Mouse (Mus musculus): ENCODE data around the gene Bcar3. TPM values are rescaled to one million over a fixed set of nuclear protein-coding genes. Genes with fewer than 3 reads are reported as not detected.

Bcar3 gene
- polyA plus RNA-seq, 1 experiment from 2014 or later: 23.4 TPM

DNA sequence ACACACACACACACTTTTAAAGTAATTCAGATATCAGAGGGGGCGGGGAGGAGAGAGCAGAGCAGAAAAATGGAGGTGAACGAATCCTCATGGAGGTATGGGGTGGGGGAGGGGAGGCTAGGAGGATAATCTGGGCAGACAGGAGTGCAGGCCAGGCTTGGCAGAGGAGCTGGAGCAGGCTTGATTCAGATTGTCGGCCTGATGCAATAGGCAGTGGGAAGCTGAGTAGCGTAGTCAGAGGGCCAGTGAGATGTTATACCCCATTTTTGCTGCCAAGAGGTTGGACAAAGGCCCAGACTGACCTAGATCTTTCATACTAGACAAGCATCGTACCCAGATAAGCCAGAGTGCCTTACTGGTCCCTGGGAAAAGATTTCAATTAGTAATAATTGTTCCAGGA is 3.0 kb downstream of the Bcar3 start:
- 55% methylated on average over 5 of the region's 5 CpGs for WGBS
- Histone ChIP-seq H3K36me3 (no peaks in the 10 kb centered on the region), H3K9me3 (no peaks in the 10 kb centered on the region), H3K4me1 (replicated peaks) (peaks cover 9% of the 10 kb centered on the region), H3K27me3 (replicated peaks) (no peaks in the 10 kb centered on the region), H3K27ac (no peak overlapping the region), H3K4me2 (replicated peaks) (no peak overlapping the region), H3K4me3 (replicated peaks) (no peak overlapping the region), H3K9ac (no peak overlapping the region)
- no peak for ATAC-seq

DNA sequence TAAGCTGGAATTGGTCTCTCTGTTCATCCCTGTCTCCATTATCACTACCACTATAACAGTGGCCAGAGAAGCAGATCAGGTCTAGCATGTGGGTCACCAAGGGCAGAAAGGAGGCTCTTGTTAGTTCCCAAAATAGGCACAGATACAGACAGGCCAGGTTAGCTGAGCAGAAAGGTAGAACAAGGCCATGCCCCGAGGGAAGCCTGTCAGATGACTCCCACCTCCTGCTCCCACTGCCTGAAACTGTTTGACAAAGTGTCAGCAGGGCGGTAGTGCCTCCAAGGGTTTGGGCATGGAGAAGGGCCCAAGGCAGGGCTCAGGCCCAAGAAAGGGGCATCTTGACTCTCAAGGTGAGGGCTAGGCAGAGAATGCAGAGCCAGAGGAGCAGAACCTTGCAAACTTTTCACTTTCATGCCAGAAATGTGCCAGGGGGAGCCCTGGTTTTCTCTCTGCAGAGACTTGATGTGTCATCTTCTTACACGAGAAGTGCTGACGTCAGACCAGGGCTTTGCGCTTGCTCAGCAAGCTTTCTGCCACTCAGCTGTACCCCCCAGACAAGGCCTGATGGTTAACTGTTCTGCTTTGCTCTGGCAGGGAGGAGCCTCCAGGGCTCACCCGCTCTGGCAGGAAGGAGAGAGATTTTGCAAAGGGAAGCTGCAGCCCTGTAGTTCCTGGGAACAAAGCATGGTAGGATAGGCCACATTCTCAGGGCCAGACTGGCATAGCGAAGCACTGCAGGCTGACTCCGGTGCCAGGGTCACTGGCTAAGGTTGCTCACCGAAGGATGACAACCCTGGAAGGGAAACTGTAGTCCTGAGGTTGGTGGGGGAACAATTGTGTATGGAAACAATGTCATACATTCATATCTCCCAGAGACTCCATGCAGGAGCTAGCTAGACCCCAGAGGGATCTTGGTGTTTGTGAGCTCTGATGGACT is 7.3 kb downstream of the Bcar3 start:
- Histone ChIP-seq H3K9me3 (no peaks in the 10 kb centered on the region), H3K4me3 (replicated peaks) (no peak overlapping the region), H3K4me1 (replicated peaks) (no peaks in the 10 kb centered on the region), H3K9ac (no peak overlapping the region), H3K4me2 (replicated peaks) (no peak overlapping the region), H3K27ac (no peak overlapping the region), H3K27me3 (replicated peaks) (no peaks in the 10 kb centered on the region), H3K36me3 (no peaks in the 10 kb centered on the region)
- no peak for ATAC-seq
- 58% methylated on average over 9 of the region's 9 CpGs for WGBS

DNA sequence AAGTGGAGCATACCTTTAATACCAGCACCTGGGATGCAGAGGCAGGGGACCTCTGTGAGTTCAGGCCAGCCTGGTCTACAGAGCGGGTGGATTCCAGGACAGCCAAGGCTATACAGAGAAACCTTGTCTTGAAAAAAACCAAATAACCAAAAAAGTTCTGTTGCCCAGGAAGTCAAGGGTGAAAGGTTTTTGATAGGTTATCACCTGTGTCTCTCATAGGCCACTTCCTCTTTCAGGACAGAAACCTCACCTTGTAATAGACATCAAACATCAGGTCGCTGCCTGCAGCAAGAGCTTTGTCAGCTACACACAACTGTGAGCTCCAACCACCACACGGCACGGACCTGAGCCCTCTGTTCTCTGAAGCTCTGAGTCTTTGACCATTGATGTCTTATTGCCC is 10.6 kb downstream of the Bcar3 start:
- ATAC-seq: no peak
- H3K9ac ChIP-seq: no peak overlapping the region
- H3K27me3 ChIP-seq (replicated peaks): no peaks in the 10 kb centered on the region
- H3K9me3 ChIP-seq: no peaks in the 10 kb centered on the region
- no peak overlapping the region for H3K27ac ChIP-seq
- no peaks in the 10 kb centered on the region for H3K36me3 ChIP-seq
- no peaks in the 10 kb centered on the region for H3K4me1 ChIP-seq (replicated peaks)
- no peak overlapping the region for H3K4me2 ChIP-seq (replicated peaks)
- WGBS: 86% methylated on average over 4 of the region's 4 CpGs
- H3K4me3 ChIP-seq (replicated peaks): no peak overlapping the region

DNA sequence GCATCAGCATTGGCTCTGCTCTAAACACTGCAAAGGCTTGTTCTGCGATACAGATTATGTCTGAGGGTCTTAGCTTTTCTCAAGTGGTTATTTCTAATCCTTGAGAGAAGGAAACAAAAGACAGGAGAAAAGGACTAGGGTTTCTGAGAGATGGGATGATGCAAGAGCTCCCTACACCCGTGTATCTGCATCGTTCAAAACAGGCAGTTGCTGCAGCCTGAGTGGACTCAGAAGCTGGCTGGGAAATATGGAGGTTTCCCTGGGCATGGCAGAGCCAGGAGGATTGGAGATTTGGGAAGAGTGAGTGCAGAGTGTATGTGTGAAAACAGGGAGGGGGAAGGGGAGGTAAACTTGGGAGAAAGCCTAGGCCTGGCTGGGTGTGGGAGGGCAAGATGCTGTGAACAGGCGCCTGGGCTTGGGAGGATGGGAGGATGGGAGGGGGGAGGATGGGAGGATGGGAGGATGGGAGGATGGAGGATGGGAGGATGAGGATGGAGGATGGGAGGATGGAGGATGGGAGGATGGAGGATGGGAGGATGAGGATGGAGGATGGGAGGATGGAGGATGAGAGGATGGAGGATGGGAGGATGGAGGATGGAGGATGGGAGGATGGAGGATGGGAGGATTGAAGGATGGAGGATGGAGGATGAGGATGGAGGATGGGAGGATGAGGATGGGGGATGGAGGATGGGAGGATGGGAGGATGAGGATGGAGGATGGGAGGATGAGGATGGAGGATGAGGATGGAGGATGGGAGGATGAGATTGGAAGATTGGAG is 14.1 kb downstream of the Bcar3 start:
- Histone ChIP-seq H3K9ac (no peak overlapping the region), H3K27ac (no peak overlapping the region), H3K4me1 (replicated peaks) (0 out of 2 replicates have a peak, but pooled peaks cover 3% of the 10 kb centered on the region), H3K36me3 (no peaks in the 10 kb centered on the region), H3K9me3 (no peaks in the 10 kb centered on the region), H3K4me2 (replicated peaks) (no peak overlapping the region), H3K27me3 (replicated peaks) (no peaks in the 10 kb centered on the region), H3K4me3 (replicated peaks) (no peak overlapping the region)
- no peak for ATAC-seq
- 46% methylated on average over 4 of the region's 4 CpGs for WGBS

DNA sequence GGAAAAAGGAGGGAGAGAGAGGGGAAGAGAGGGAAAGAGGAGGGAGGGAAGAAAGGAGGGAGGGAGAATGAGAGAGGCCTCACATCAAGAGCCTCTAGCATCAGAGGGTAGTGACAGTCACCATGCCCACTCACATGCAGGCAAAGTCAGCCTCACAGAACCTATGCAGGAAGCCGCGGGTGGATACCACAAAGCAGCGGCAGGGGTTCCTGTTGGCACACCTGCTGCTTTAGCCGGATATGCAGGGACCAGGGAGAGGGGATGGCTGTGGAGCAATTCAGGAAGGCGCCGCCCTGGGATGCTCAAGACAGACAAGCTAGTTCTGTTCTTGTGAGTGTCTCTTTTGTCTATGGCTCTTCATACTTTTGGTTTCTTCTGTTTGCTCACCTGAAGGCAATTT is 15.0 kb downstream of the Bcar3 start:
- Histone ChIP-seq H3K9ac (no peak overlapping the region), H3K4me3 (replicated peaks) (no peak overlapping the region), H3K9me3 (no peaks in the 10 kb centered on the region), H3K4me1 (replicated peaks) (peaks cover 6% of the 10 kb centered on the region), H3K27ac (no peak overlapping the region), H3K4me2 (replicated peaks) (no peak overlapping the region), H3K27me3 (replicated peaks) (no peaks in the 10 kb centered on the region), H3K36me3 (no peaks in the 10 kb centered on the region)
- no peak for ATAC-seq
- 33% methylated on average over 6 of the region's 6 CpGs for WGBS

DNA sequence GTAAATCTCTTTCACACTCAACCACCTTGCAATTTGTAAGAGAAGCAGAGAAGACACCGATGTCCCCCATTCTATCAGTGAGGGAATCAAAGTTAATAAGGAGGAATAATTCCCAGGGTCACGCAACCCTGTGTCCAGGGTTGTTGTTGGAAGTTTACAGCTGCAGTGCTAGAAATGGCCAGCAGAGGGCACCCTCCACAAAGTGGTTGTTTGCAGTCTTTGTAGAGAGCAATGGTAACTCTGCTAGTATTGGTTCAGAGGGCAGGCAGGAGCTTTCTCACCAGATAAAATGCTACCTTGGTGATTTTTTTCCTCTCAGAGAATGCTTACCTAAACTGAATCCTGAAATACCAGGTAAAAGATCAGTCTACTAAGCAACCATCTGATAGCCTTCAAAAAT is 18.1 kb downstream of the Bcar3 start:
- Histone ChIP-seq H3K9me3 (no peaks in the 10 kb centered on the region), H3K9ac (no peak overlapping the region), H3K4me1 (replicated peaks) (peaks cover 12% of the 10 kb centered on the region), H3K4me3 (replicated peaks) (no peak overlapping the region), H3K27me3 (replicated peaks) (no peaks in the 10 kb centered on the region), H3K27ac (no peak overlapping the region), H3K4me2 (replicated peaks) (no peak overlapping the region), H3K36me3 (no peaks in the 10 kb centered on the region)
- WGBS: 25% methylated on average over 2 of the region's 2 CpGs
- peak; percentile 31; the same call in 1 of the 2 replicates for ATAC-seq

DNA sequence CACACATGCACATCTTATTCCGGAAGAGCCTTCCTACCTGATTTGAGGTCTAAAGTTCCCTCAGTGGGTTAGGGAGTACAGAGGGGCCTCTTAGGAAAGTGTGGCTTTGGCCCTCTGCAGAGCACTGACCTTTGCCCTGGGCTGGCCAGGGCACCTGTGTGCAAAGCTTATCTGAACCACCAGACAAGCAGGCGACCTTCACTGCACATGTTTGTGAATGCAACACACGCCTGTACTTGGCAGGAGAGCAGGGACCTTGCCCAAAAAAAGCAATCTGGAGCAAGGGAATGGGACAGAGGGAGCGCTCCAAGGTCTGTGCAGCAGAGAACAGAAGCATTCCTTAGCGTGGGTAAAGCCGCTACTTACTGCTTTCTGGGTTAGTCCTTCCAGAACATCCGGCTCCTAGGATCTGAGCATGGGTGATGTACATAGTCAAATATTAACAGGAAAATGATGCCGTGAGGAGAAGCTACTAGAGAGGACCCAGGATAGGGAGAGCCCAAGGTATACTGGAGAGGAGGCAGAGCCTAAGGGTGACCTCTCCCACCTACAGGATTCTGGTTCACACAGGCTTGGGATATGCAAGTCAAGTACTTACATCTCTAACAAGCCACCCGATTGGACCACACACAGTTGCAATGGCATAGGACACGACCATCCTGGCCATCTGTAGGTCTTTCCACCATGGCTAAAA is 19.1 kb downstream of the Bcar3 start:
- peak overlapping the region; percentile 76 for H3K27ac ChIP-seq
- no peak overlapping the region for H3K4me3 ChIP-seq (replicated peaks)
- H3K27me3 ChIP-seq (replicated peaks): no peaks in the 10 kb centered on the region
- H3K9ac ChIP-seq: no peak overlapping the region
- H3K4me2 ChIP-seq (replicated peaks): peak overlapping the region; percentile 39
- no peaks in the 10 kb centered on the region for H3K9me3 ChIP-seq
- 49% methylated on average over 10 of the region's 10 CpGs for WGBS
- peak; percentile 91 for ATAC-seq
- peaks cover 12% of the 10 kb centered on the region for H3K4me1 ChIP-seq (replicated peaks)
- H3K36me3 ChIP-seq: no peaks in the 10 kb centered on the region

DNA sequence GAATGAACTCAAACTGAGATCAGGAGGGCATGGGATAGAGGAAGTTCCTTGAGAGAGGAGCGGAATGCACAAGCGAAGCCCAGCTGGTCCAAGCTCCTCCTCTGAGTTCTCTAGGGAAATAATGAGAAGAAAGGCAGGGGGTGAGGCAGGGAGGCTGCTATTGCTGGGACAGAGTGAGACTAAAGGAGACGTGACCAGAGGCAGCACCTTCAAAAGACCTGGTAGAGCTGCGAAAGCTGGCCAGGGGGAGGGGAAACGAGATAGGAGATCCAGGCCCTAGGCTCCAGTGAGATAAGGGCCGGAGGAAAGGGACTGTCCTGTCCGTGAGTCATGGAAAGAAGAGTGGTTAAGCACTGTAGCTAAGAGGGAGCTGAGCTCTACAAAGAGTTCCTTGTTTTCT is 20.0 kb downstream of the Bcar3 start:
- Histone ChIP-seq H3K27me3 (replicated peaks) (no peaks in the 10 kb centered on the region), H3K9ac (no peak overlapping the region), H3K4me3 (replicated peaks) (no peak overlapping the region), H3K36me3 (no peaks in the 10 kb centered on the region), H3K9me3 (no peaks in the 10 kb centered on the region), H3K4me2 (replicated peaks) (peak overlapping the region; percentile 9; the same call in 1 of the 2 replicates), H3K27ac (peak overlapping the region; percentile 76), H3K4me1 (replicated peaks) (peaks cover 12% of the 10 kb centered on the region)
- 47% methylated on average over 7 of the region's 7 CpGs for WGBS
- ATAC-seq: peak; percentile 39

DNA sequence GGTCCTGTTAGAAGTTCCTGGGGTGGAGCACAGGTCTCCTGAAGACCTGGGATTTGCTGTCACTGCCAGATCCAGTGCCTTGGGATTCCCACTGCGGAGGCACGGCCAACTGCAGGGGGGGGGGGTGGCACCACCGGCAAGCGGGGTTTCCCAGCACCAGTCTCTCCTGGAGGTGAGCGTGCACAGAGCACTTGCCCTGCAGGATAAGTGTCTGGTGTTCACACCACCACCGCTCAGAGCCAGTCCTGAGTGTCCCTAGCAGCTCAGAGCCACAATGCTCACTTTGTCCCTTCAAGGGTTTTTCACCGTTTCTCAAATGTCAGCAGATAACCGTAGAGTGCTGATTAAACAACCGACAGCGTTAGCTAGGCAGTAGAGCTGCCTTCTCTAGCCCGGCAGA is 22.7 kb downstream of the Bcar3 start:
- peaks cover 12% of the 10 kb centered on the region for H3K4me1 ChIP-seq (replicated peaks)
- no peak overlapping the region for H3K27ac ChIP-seq
- H3K4me3 ChIP-seq (replicated peaks): no peak overlapping the region
- H3K36me3 ChIP-seq: no peaks in the 10 kb centered on the region
- ATAC-seq: no peak
- H3K9ac ChIP-seq: no peak overlapping the region
- 18% methylated on average over 11 of the region's 11 CpGs for WGBS
- H3K27me3 ChIP-seq (replicated peaks): no peaks in the 10 kb centered on the region
- H3K9me3 ChIP-seq: no peaks in the 10 kb centered on the region
- peak overlapping the region; percentile 41 for H3K4me2 ChIP-seq (replicated peaks)

DNA sequence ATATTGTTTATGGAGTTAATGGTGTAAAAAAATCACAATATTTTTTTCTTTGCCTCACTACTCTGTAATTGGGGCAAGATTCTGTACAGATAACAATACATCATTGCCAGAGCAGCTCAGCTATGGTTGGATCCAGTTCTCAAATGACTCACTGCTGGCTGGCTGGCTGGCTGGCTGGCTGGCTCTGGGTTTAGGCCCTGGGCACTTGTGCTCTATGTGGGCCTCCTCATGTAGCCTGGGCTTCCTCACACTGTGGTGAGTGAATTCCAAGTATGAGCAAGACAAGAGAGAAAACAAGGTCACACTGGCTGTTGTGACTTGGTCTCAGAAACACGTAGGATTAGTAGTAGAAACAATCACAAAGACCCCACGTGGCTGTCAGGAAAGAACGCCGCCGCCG is 23.4 kb downstream of the Bcar3 start:
- Histone ChIP-seq H3K27me3 (replicated peaks) (no peaks in the 10 kb centered on the region), H3K4me2 (replicated peaks) (no peak overlapping the region), H3K9me3 (no peaks in the 10 kb centered on the region), H3K36me3 (no peaks in the 10 kb centered on the region), H3K4me3 (replicated peaks) (no peak overlapping the region), H3K9ac (no peak overlapping the region), H3K27ac (no peak overlapping the region), H3K4me1 (replicated peaks) (peaks cover 12% of the 10 kb centered on the region)
- ATAC-seq: no peak
- 91% methylated on average over 6 of the region's 6 CpGs for WGBS

DNA sequence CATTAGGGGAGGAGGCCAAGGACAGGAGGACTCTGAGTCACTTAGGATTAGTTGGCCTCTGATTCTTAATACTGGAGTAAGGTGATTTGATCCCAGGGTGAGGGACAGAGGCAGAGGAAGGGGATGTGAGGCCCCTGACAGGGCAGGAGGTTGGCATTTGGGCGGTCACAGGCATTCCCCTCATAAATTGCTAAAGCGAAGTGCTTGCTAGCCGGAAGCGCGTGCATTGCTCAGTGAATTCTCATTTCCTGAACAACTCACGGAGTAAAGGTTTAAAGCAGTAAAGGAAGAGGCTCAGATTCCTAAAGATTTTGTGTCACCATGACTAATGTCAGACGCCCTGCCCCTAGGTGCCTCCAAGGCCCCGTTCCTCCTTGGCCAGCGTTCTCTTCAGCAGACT is 28.3 kb downstream of the Bcar3 start:
- peak; percentile 40; the same call in 1 of the 2 replicates for ATAC-seq
- H3K9me3 ChIP-seq: no peaks in the 10 kb centered on the region
- H3K36me3 ChIP-seq: no peaks in the 10 kb centered on the region
- no peak overlapping the region for H3K27ac ChIP-seq
- no peak overlapping the region for H3K9ac ChIP-seq
- H3K4me1 ChIP-seq (replicated peaks): no peaks in the 10 kb centered on the region; the same call in 1 of the 2 replicates
- H3K27me3 ChIP-seq (replicated peaks): no peaks in the 10 kb centered on the region
- H3K4me3 ChIP-seq (replicated peaks): no peak overlapping the region
- 42% methylated on average over 9 of the region's 9 CpGs for WGBS
- no peak overlapping the region for H3K4me2 ChIP-seq (replicated peaks)

DNA sequence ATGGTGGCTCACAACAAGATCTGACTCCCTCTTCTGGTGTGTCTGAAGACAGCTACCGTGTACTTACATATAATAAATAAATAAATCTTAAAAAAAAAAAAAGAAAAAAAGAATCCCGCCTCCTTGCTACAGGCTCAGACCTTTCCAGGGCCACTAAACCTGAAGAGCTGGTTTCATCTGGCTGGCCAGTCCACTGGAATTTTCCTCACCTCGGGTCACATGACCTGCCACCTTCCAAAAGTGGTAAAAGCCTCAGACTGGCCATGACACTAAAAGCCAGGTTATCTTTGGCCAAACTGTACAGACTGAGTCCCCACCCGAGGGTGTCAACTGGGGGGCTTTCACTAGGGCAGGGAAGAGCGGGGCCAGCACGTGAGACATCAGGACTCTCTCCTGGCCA is 29.9 kb downstream of the Bcar3 start:
- Histone ChIP-seq H3K4me1 (replicated peaks) (no peaks in the 10 kb centered on the region; the same call in 1 of the 2 replicates), H3K27me3 (replicated peaks) (no peaks in the 10 kb centered on the region), H3K9ac (no peak overlapping the region), H3K4me3 (replicated peaks) (no peak overlapping the region), H3K4me2 (replicated peaks) (no peak overlapping the region), H3K36me3 (no peaks in the 10 kb centered on the region), H3K27ac (no peak overlapping the region), H3K9me3 (no peaks in the 10 kb centered on the region)
- ATAC-seq: no peak
- WGBS: 79% methylated on average over 6 of the region's 6 CpGs
